Mouse (Mus musculus) hindbrain, embryonic 11.5 days (tissue): ENCODE results near the gene E330017A01Rik. TPM values are rescaled to one million over a fixed set of nuclear protein-coding genes. Genes with fewer than 3 reads are reported as not detected.
A peak's percentile ranks its signal among the peaks of the same experiment; 100 is the strongest.

Experiments
- ATAC-seq: fragments of 200-750 bp; cut with Nextera tagmentation; 2 replicates; pipeline ENCODE4 v1.8.0; 2017; ENCODE audit warnings: mild to moderate bottlenecking, moderate TSS enrichment, moderate library complexity; ENCODE audit not compliant: low FRiP score
- DNase-seq: peaks from one replicate; pipeline ENCODE4 v3.0.0-alpha.2; 2015; ENCODE audit warnings: low spot score
- H3K27ac ChIP-seq: fragments of 300-500 bp; sonication (generic); 2 replicates; pipeline ENCODE4 v1.5.1; 2014; ENCODE audit warnings: mild to moderate bottlenecking, low read depth, low read length
- H3K27me3 ChIP-seq: fragments of 300-500 bp; sonication (generic); 2 replicates; pipeline ENCODE4 v1.6.1; 2014; ENCODE audit warnings: mild to moderate bottlenecking, low read length, moderate library complexity, mixed read lengths; ENCODE audit not compliant: control insufficient read depth, insufficient read depth
- H3K36me3 ChIP-seq: fragments of 300-500 bp; sonication (generic); 2 replicates; pipeline ENCODE4 v1.6.1; 2014; ENCODE audit warnings: mild to moderate bottlenecking, low read length, moderate library complexity, mixed read lengths; ENCODE audit not compliant: control insufficient read depth, insufficient read depth
- H3K4me1 ChIP-seq: fragments of 300-500 bp; sonication (generic); replicated peaks from 2 replicates; pipeline ENCODE4 v1.6.1; 2014; ENCODE audit warnings: low read length, mixed read lengths; ENCODE audit not compliant: control insufficient read depth, insufficient read depth
- H3K4me2 ChIP-seq: fragments of 300-500 bp; sonication (generic); replicated peaks from 2 replicates; pipeline ENCODE4 v1.6.1; 2014; ENCODE audit warnings: mild to moderate bottlenecking, low read depth, low read length
- H3K4me3 ChIP-seq: fragments of 300-500 bp; sonication (generic); 2 replicates; pipeline ENCODE4 v1.5.1; 2014; ENCODE audit warnings: low read depth, low read length
- H3K9ac ChIP-seq: fragments of 300-500 bp; sonication (generic); 2 replicates; pipeline ENCODE4 v1.6.1; 2014; ENCODE audit warnings: low read depth, low read length
- H3K9me3 ChIP-seq: fragments of 300-500 bp; sonication (generic); 2 replicates; pipeline ENCODE4 v1.6.1; 2016; ENCODE audit warnings: low read length; ENCODE audit not compliant: control insufficient read depth
- WGBS: fragments of 180-500 bp; shearing (Covaris S2); extraction: QIAGEN DNeasy Blood & Tissue Kit; methylation state at CpG from one replicate; pipeline ENCODE4 v1.1.7; 2014; 5-methylcytosine and 5-hydroxymethylcytosine counted together
- polyA plus RNA-seq: library from polyadenylated mRNA; unstranded; fragments of >200 nt; fragmentation: Nextera tagmentation; extraction: Ambion mirVana; gene quantifications from 2 replicates; pipeline ENCODE4 v1.2.1, GENCODE M21; 2014

Gene E330017A01Rik
- polyA plus RNA-seq, 1 experiment from 2014 or later, result not detected

DNA sequence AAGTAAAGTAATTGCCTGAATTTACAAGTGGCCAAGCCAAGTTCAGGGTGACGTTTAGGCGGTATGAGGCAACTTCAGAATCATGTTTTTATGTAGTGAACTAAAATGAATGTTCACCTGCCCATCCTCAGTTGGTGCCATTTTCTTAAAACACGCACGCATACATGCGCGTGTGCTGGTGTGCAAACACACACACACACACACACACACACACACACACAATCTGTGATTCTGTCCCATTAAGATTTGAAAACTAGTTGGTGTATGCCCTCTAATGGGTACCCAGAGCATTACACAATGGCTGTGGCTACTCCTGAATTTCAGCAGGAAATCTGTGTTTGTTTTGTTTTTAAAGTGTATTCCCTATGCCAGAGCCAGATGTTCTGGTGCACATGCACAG lies 14.6 kb downstream of the E330017A01Rik start:
- no peak overlapping the region for H3K4me2 ChIP-seq
- H3K27me3 ChIP-seq, result no peaks in the 10 kb centered on the region
- 90% methylated on average over 6 of the region's 6 CpGs for WGBS
- H3K27ac ChIP-seq, result no peak overlapping the region
- no peak overlapping the region for H3K4me3 ChIP-seq
- no peak for ATAC-seq
- no peaks in the 10 kb centered on the region for H3K36me3 ChIP-seq
- H3K4me1 ChIP-seq, result no peaks in the 10 kb centered on the region
- peak; percentile 25 for DNase-seq
- no peaks in the 10 kb centered on the region for H3K9me3 ChIP-seq
- no peak overlapping the region for H3K9ac ChIP-seq

DNA sequence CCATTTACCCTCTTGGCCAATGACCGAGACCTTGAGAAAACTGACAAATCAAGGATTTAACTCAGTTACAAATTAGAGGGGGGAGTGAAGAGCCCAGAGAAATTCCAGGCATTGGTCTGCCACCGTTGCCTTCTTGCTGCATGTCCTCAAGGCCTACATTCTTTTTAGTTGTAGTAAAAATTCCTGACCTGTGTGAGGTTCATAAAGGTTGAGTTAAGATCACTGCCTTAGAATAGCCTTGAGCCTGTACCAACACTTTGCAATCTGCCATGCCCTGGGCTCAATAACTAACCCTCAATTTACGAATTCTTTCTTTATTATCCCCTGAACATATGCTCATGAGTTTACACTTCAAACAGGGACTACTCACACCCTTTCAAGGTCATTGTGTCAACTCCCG lies 15.4 kb downstream of the E330017A01Rik start:
- no peak overlapping the region for H3K4me3 ChIP-seq
- ATAC-seq, result no peak
- H3K4me2 ChIP-seq, result no peak overlapping the region
- no peak for DNase-seq
- H3K9ac ChIP-seq, result no peak overlapping the region
- WGBS, result 90% methylated on average over 4 of the region's 4 CpGs
- no peaks in the 10 kb centered on the region for H3K36me3 ChIP-seq
- H3K4me1 ChIP-seq, result no peaks in the 10 kb centered on the region
- no peaks in the 10 kb centered on the region for H3K9me3 ChIP-seq
- H3K27me3 ChIP-seq, result no peaks in the 10 kb centered on the region
- no peak overlapping the region for H3K27ac ChIP-seq

DNA sequence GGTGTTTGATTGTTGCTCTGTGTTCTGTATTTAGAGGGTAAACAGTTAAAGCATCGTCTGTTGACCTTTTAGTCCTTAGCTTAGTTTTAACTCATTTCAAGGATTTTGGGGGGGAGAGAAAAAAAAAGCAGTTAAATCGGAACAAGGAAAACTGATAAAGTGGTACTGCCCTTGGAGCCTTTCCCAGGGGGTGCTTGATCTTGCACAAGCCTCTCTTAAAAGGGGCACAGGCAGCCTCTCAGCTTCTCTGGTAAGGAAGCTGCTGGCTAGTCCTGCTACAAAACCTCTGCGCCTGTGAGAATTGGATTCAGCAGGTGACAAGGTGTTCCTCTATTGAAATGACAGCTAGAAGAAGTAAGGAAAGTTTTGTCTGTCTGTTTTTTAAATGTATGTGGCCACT lies 16.2 kb downstream of the E330017A01Rik start:
- ATAC-seq (no peak), DNase-seq (no peak)
- Histone ChIP-seq H3K36me3 (no peaks in the 10 kb centered on the region), H3K4me2 (no peak overlapping the region), H3K27ac (no peak overlapping the region), H3K4me1 (no peaks in the 10 kb centered on the region), H3K4me3 (no peak overlapping the region), H3K27me3 (no peaks in the 10 kb centered on the region), H3K9ac (no peak overlapping the region), H3K9me3 (no peaks in the 10 kb centered on the region)
- WGBS, result 92% methylated on average over 3 of the region's 3 CpGs

DNA sequence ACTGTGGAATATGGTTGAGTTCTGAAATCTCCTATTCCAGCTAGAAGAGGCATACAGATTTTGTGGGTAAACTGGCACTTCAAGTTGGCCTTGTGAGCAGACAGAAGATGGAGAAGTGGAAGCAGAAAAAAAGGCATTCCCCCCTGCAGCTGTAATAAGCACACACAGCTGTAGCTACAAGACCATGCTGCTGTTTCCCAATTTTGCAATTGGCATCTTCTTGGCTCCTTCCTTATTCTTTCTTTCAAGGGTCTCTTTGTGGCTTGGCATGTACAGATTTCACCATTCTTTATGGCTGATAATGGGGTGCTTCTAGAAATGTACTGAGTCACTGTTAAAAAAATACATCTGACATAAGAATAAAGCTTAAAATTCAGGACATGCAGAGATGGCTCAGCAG lies 21.2 kb downstream of the E330017A01Rik start:
- DNase-seq (no peak), ATAC-seq (no peak)
- Histone ChIP-seq H3K27ac (no peak overlapping the region), H3K4me2 (no peak overlapping the region), H3K4me3 (no peak overlapping the region), H3K9me3 (no peaks in the 10 kb centered on the region), H3K9ac (no peak overlapping the region), H3K27me3 (no peaks in the 10 kb centered on the region), H3K36me3 (no peaks in the 10 kb centered on the region), H3K4me1 (no peaks in the 10 kb centered on the region)

DNA sequence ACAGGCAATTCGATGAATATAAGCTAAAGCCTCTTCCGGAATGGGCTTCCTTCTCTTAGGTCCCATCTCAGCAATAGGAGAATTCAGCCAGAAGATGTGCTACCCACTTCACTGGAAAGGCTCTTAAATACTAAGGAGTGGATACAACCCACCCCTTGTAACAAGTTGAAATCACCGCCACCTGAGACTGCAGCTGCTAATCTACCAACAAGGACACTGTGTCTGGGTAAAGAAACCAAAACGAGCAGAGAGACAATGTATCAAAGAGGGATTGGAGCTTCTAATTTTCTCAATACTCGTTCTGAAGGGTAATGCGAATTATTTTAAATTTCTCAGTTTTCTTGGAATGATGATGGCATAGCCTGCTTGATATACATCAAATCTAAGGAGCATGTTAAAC lies 21.7 kb downstream of the E330017A01Rik start, which contains the start of gene Gm813:
Gene Gm813 (minus strand): TSS at position 101 of the 400 bp plus-strand sequence.
- no peak within 1 kb of the TSS for H3K27ac ChIP-seq
- no peak for ATAC-seq
- H3K9ac ChIP-seq, result no peak within 1 kb of the TSS
- DNase-seq, result no peak
- no peak within 1 kb of the TSS for H3K4me3 ChIP-seq
- WGBS, result 89% methylated on average over 6 of the region's 6 CpGs
- H3K4me1 ChIP-seq, result no peaks in the 10 kb centered on the region
- no peaks in the 10 kb centered on the region for H3K36me3 ChIP-seq
- no peak within 1 kb of the TSS for H3K4me2 ChIP-seq
- no peaks in the 10 kb centered on the region for H3K27me3 ChIP-seq
- no peaks in the 10 kb centered on the region for H3K9me3 ChIP-seq

DNA sequence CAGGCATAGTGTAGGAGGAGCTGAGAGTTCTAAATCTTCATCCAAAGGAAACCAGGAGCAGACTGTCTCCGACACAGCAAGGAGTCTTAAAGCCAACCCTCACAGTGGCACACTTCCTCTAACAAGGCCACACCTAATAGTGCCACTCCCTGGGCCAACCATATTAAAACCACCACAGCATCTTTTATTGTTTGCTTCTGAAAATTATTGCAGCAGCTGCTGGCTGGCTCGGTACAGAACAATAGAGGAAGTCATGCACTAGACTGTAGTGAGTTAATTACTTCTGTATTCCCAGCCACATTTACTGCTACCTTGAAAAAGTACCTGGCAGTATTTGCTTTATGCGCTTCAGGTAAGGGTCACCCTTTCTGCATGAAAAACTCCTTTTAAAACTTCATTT lies 25.6 kb downstream of the E330017A01Rik start:
- 85% methylated on average over 3 of the region's 3 CpGs for WGBS
- Histone ChIP-seq H3K36me3 (no peaks in the 10 kb centered on the region), H3K9me3 (no peaks in the 10 kb centered on the region), H3K27ac (no peak overlapping the region), H3K4me2 (no peak overlapping the region), H3K4me1 (no peaks in the 10 kb centered on the region), H3K4me3 (no peak overlapping the region), H3K27me3 (no peaks in the 10 kb centered on the region), H3K9ac (no peak overlapping the region)
- DNase-seq, result no peak
- ATAC-seq, result no peak

DNA sequence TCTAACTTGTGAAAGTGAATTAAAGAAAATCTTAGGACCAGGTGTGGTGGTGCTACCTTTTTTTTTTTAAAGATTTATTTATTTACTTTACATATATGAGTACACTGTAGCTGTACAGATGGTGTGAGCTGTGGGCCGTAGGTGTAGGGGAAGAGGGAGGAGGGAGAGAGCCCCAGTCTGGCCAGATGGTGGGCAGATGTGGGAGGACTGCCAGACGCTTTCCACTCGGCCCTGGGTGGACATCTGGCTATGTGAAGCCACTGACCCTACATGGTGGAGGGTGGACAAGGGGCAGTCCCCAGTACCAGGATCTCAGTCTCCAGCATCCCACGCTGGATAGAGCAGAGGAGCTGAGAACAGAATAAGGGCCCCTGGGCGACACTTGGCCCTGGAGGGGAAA lies 31.4 kb downstream of the E330017A01Rik start:
- Histone ChIP-seq H3K27me3 (no peaks in the 10 kb centered on the region), H3K27ac (no peak overlapping the region), H3K4me3 (no peak overlapping the region), H3K9ac (no peak overlapping the region), H3K4me1 (no peaks in the 10 kb centered on the region), H3K36me3 (no peaks in the 10 kb centered on the region), H3K4me2 (no peak overlapping the region), H3K9me3 (no peaks in the 10 kb centered on the region)
- peak; percentile 19 for DNase-seq
- 57% methylated on average over 5 of the region's 5 CpGs for WGBS
- no peak for ATAC-seq

DNA sequence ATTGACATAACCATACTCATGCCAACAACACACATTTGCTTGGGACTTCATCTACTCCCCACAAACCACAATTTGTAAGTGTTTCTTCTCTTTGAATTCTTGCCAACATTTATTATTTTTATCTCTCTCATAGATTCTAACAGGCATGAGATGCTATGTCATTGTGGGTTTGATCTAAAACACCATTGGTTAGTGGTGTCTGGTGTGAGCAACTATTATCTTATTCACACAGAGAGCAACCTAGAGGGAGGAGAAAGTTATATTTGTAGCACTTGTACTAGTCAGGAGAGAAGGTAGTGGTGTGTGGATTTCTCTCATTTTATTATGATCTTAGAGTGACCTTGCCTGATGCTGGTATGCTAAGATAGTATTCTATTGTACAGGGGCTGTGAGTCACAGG lies 33.9 kb downstream of the E330017A01Rik start:
- no peak for ATAC-seq
- Histone ChIP-seq H3K27me3 (no peaks in the 10 kb centered on the region), H3K9ac (no peak overlapping the region), H3K4me3 (no peak overlapping the region), H3K9me3 (no peaks in the 10 kb centered on the region), H3K4me2 (no peak overlapping the region), H3K36me3 (no peaks in the 10 kb centered on the region), H3K27ac (no peak overlapping the region), H3K4me1 (no peaks in the 10 kb centered on the region)
- no peak for DNase-seq

DNA sequence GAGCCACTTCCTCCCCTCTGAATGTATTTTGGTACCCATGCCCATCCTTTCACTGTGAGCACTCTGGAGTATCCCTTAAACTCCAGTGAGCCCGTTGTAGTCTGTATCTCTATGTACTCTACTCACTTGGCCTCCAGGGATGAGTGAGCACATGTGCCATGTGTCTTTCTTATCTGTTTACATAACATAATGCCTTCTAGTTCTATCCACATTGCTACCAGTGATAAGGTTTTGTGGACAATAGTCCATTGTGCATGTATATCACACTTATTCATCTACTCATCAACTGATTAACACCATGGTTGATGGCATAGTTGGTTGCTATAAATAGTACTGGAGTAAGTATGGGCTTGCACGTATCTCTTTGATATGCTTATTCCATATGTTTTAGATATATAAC lies 34.7 kb downstream of the E330017A01Rik start:
- Histone ChIP-seq H3K27ac (no peak overlapping the region), H3K9ac (no peak overlapping the region), H3K4me3 (no peak overlapping the region), H3K4me1 (no peaks in the 10 kb centered on the region), H3K9me3 (no peaks in the 10 kb centered on the region), H3K4me2 (no peak overlapping the region), H3K27me3 (no peaks in the 10 kb centered on the region), H3K36me3 (no peaks in the 10 kb centered on the region)
- WGBS, result 85% methylated on average over 2 of the region's 2 CpGs
- ATAC-seq (no peak), DNase-seq (no peak)
